ENCODE assay signal across 10 mouse cellular contexts in genomic region chr13:73270451-73271081, GRCm38 (mm10). TPM values are rescaled to one million over a fixed set of nuclear protein-coding genes. Genes with fewer than 3 reads are reported as not detected.
DNase-seq lines count a peak whose midpoint lies in the region; ATAC-seq and TF ChIP-seq lines count a peak whose summit lies in the region.
"Had no signal": no experiment of that assay in that cellular context is flagged by ENCODE, and none has a peak within 500 bp of the region (broad histone marks: within the 10 kb centered on the region; RNA-seq: fewer than 3 reads in every experiment).

No protein-coding gene starts in this region.

- peak overlapping the region; percentile 11; the same call in 1 of the 2 replicates for H3K4me3 ChIP-seq in forebrain, postnatal 0 days (ENCODE audit: low read depth, low read length)
- H3K4me3 ChIP-seq in forebrain, embryonic 13.5 days = no peak overlapping the region
- H3K4me3 ChIP-seq in hindbrain, embryonic 11.5 days (ENCODE audit: low read depth, low read length) = no peak overlapping the region
- 0 out of 2 replicates have a peak overlapping the region, but pooled peaks have one; percentile 5 for H3K4me3 ChIP-seq in midbrain, embryonic 15.5 days
- H3K4me3 ChIP-seq: limb, embryonic 12.5 days had no signal

- intact Hi-C loops in left cerebral cortex, postnatal 36 days (cut with DNase I) = no loop called here

- H3K27ac ChIP-seq in forebrain, postnatal 0 days (ENCODE audit: low read depth, low read length) = no peak overlapping the region
- no peak overlapping the region for H3K27ac ChIP-seq in forebrain, embryonic 13.5 days
- H3K27ac ChIP-seq in hindbrain, embryonic 11.5 days (ENCODE audit: low read depth, low read length) = 0 out of 2 replicates have a peak overlapping the region, but pooled peaks have one; percentile 5
- H3K27ac ChIP-seq in midbrain, embryonic 15.5 days = no peak overlapping the region
- H3K27ac ChIP-seq: limb, embryonic 12.5 days had no signal

- no peaks in the 10 kb centered on the region for H3K36me3 ChIP-seq in forebrain, postnatal 0 days (ENCODE audit: insufficient read depth)
- H3K36me3 ChIP-seq in forebrain, embryonic 13.5 days (ENCODE audit: poor library complexity, severe bottlenecking) = no peaks in the 10 kb centered on the region
- no peaks in the 10 kb centered on the region for H3K36me3 ChIP-seq in hindbrain, embryonic 11.5 days (ENCODE audit: control insufficient read depth, insufficient read depth, low read length)
- H3K36me3 ChIP-seq in midbrain, embryonic 15.5 days (replicated peaks) = no peaks in the 10 kb centered on the region
- H3K36me3 ChIP-seq: limb, embryonic 12.5 days had no signal

- H3K4me2 ChIP-seq in forebrain, postnatal 0 days (ENCODE audit: low read depth) = 0 out of 2 replicates have a peak overlapping the region, but pooled peaks have one; percentile 15
- no peak overlapping the region for H3K4me2 ChIP-seq in forebrain, embryonic 13.5 days
- H3K4me2 ChIP-seq in hindbrain, embryonic 11.5 days (replicated peaks; ENCODE audit: low read depth, low read length) = peak overlapping the region; percentile 5; the same call in 1 of the 2 replicates
- peak overlapping the region; percentile 48; the same call in 1 of the 2 replicates for H3K4me2 ChIP-seq in midbrain, embryonic 15.5 days
- H3K4me2 ChIP-seq: limb, embryonic 12.5 days had no signal

- no peaks in the 10 kb centered on the region for H3K9me3 ChIP-seq in forebrain, postnatal 0 days (ENCODE audit: low read length)
- no peaks in the 10 kb centered on the region for H3K9me3 ChIP-seq in forebrain, embryonic 13.5 days (replicated peaks)
- no peaks in the 10 kb centered on the region for H3K9me3 ChIP-seq in hindbrain, embryonic 11.5 days (ENCODE audit: control insufficient read depth, low read length)
- H3K9me3 ChIP-seq in midbrain, embryonic 15.5 days = no peaks in the 10 kb centered on the region
- H3K9me3 ChIP-seq: limb, embryonic 12.5 days had no signal

- no peak for DNase-seq in forebrain, postnatal 0 days
- DNase-seq in Muller cell, postnatal 12 days (ENCODE audit: inconsistent ontology term) = peak; percentile 14
- DNase-seq in hindbrain, embryonic 11.5 days (ENCODE audit: low spot score) = peak; percentile 62
- DNase-seq in left cerebral cortex, postnatal 36 days (ENCODE audit: low spot score in 2 of 2) = no peak
- DNase-seq in layer of hippocampus, postnatal 10 days (ENCODE audit: low spot score in 2 of 2) = no peak
- no peak for DNase-seq in c-Kit-positive CD71-positive TER-119-positive erythroid progenitor cells, embryonic 14.5 days (ENCODE audit: low spot score)

- peaks cover 84% of the 10 kb centered on the region for H3K27me3 ChIP-seq in forebrain, postnatal 0 days (ENCODE audit: insufficient read depth, low read length)
- peaks cover 99% of the 10 kb centered on the region for H3K27me3 ChIP-seq in forebrain, embryonic 13.5 days
- peaks cover 80% of the 10 kb centered on the region for H3K27me3 ChIP-seq in hindbrain, embryonic 11.5 days (ENCODE audit: control insufficient read depth, insufficient read depth, low read length)
- peaks cover 84% of the 10 kb centered on the region for H3K27me3 ChIP-seq in midbrain, embryonic 15.5 days (replicated peaks)

- H3K4me1 ChIP-seq in forebrain, postnatal 0 days (ENCODE audit: insufficient read depth) = no peaks in the 10 kb centered on the region
- peaks cover 26% of the 10 kb centered on the region for H3K4me1 ChIP-seq in forebrain, embryonic 13.5 days
- H3K4me1 ChIP-seq in hindbrain, embryonic 11.5 days (replicated peaks; ENCODE audit: control insufficient read depth, insufficient read depth, low read length) = peaks cover 8% of the 10 kb centered on the region; the same call in 1 of the 2 replicates
- peaks cover 28% of the 10 kb centered on the region for H3K4me1 ChIP-seq in midbrain, embryonic 15.5 days

- no peak for TF ChIP-seq CTCF in forebrain, postnatal 0 days (IDR thresholded peaks at IDR 0.05; ENCODE audit: low read depth)

- WGBS in forebrain, postnatal 0 days = 4% methylated on average over 22 of the region's 22 CpGs
- WGBS in forebrain, embryonic 13.5 days = 4% methylated on average over 22 of the region's 22 CpGs
- WGBS in hindbrain, embryonic 11.5 days = 6% methylated on average over 22 of the region's 22 CpGs
- WGBS in midbrain, embryonic 15.5 days = 3% methylated on average over 22 of the region's 22 CpGs

- ATAC-seq in forebrain, postnatal 0 days = no peak
- no peak for ATAC-seq in forebrain, embryonic 13.5 days
- no peak for ATAC-seq in hindbrain, embryonic 11.5 days (ENCODE audit: low FRiP score)
- ATAC-seq in midbrain, embryonic 15.5 days (replicated peaks) = no peak

- no peak overlapping the region for H3K9ac ChIP-seq in forebrain, postnatal 0 days
- no peak overlapping the region for H3K9ac ChIP-seq in forebrain, embryonic 13.5 days
- H3K9ac ChIP-seq in hindbrain, embryonic 11.5 days (ENCODE audit: low read depth, low read length) = no peak overlapping the region
- H3K9ac ChIP-seq in midbrain, embryonic 15.5 days = no peak overlapping the region
- H3K9ac ChIP-seq: limb, embryonic 12.5 days had no signal

RNA-seq across cellular contexts. Expression of gene Irx4, which starts 10.3 kb away (rescaled TPM):
- not detected in 2 replicates for total RNA-seq in forebrain, postnatal 0 days (2014; rRNA removed)
- polyA plus RNA-seq in forebrain, postnatal 0 days (2015; fragmentation: Nextera tagmentation; extraction: Ambion mirVana) = not detected in 2 replicates
- polyA plus RNA-seq in forebrain, embryonic 13.5 days (2015; fragmentation: Nextera tagmentation; extraction: Ambion mirVana) = not detected in 2 replicates
- polyA plus RNA-seq in hindbrain, embryonic 11.5 days (2014; fragmentation: Nextera tagmentation; extraction: Ambion mirVana) = 3.9 and 4.1 TPM in 2 replicates
- 0.96 and 1.7 TPM in 2 replicates for polyA plus RNA-seq in midbrain, embryonic 15.5 days (2015; fragmentation: Nextera tagmentation; extraction: Ambion mirVana)
- not detected for total RNA-seq in left cerebral cortex, postnatal 36 days (2021)
- not detected for total RNA-seq in layer of hippocampus, postnatal 10 days (2021)
- total RNA-seq: hematopoietic stem cell, adult 5-6 weeks had no signal

RNA-seq across cellular contexts. Expression of gene Mrpl36, which starts 57.7 kb away (rescaled TPM):
- 48.3 and 62.6 TPM in 2 replicates for total RNA-seq in forebrain, postnatal 0 days (2014; rRNA removed)
- polyA plus RNA-seq in forebrain, postnatal 0 days (2015; fragmentation: Nextera tagmentation; extraction: Ambion mirVana) = 74.3 and 84.6 TPM in 2 replicates
- 114 and 115 TPM in 2 replicates for polyA plus RNA-seq in forebrain, embryonic 13.5 days (2015; fragmentation: Nextera tagmentation; extraction: Ambion mirVana)
- polyA plus RNA-seq in hindbrain, embryonic 11.5 days (2014; fragmentation: Nextera tagmentation; extraction: Ambion mirVana) = 121 and 125 TPM in 2 replicates
- polyA plus RNA-seq in midbrain, embryonic 15.5 days (2015; fragmentation: Nextera tagmentation; extraction: Ambion mirVana) = 74.3 and 78.9 TPM in 2 replicates
- total RNA-seq in left cerebral cortex, postnatal 36 days (2021) = 10 to 100 TPM; 37.3 to 44.9 TPM
- total RNA-seq in layer of hippocampus, postnatal 10 days (2021) = 10 to 100 TPM; 33.0 to 35.5 TPM

RNA-seq across cellular contexts. Expression of gene Ndufs6, which starts 57.8 kb away (rescaled TPM):
- total RNA-seq in forebrain, postnatal 0 days (2014; rRNA removed) = 117 and 128 TPM in 2 replicates
- 423 and 557 TPM in 2 replicates for polyA plus RNA-seq in forebrain, postnatal 0 days (2015; fragmentation: Nextera tagmentation; extraction: Ambion mirVana)
- polyA plus RNA-seq in forebrain, embryonic 13.5 days (2015; fragmentation: Nextera tagmentation; extraction: Ambion mirVana) = 386 and 392 TPM in 2 replicates
- polyA plus RNA-seq in hindbrain, embryonic 11.5 days (2014; fragmentation: Nextera tagmentation; extraction: Ambion mirVana) = 311 and 321 TPM in 2 replicates
- polyA plus RNA-seq in midbrain, embryonic 15.5 days (2015; fragmentation: Nextera tagmentation; extraction: Ambion mirVana) = 390 and 410 TPM in 2 replicates
- total RNA-seq in left cerebral cortex, postnatal 36 days (2021) = 100 to 1,000 TPM; 184 to 196 TPM
- 100 to 1,000 TPM; 175 to 197 TPM for total RNA-seq in layer of hippocampus, postnatal 10 days (2021)

Comparison
In these comparisons a context has a peak if more than half of its experiments do, and no peak if none do; other contexts are left out.
1. H3K4me3 ChIP-seq: peak in forebrain, postnatal 0 days (single experiment) and midbrain, embryonic 15.5 days (single experiment); none in forebrain, embryonic 13.5 days (single experiment) and hindbrain, embryonic 11.5 days (single experiment).
2. DNase-seq: peak in Muller cell, postnatal 12 days (single experiment) and hindbrain, embryonic 11.5 days (single experiment); none in forebrain, postnatal 0 days (single experiment), left cerebral cortex, postnatal 36 days (0 of 2), layer of hippocampus, postnatal 10 days (0 of 2) and c-Kit-positive CD71-positive TER-119-positive erythroid progenitor cells, embryonic 14.5 days (single experiment).